Mouse (Mus musculus) embryonic facial prominence, embryonic 10.5 days (tissue): Measurements from ENCODE around the gene Tmem186. TPM values are rescaled to one million over a fixed set of nuclear protein-coding genes. Genes with fewer than 3 reads are reported as not detected.

Source experiments
- DNase-seq: peaks from one replicate; pipeline ENCODE4 v3.0.0-alpha.2; 2017; ENCODE audit warnings: low spot score
- H3K27ac ChIP-seq: fragments of 300-500 bp; sonication (generic); replicated peaks from 2 replicates; pipeline ENCODE4 v1.5.1; 2016; ENCODE audit warnings: mild to moderate bottlenecking
- H3K27me3 ChIP-seq: fragments of 300-500 bp; sonication (generic); replicated peaks from 2 replicates; pipeline ENCODE4 v1.6.1; 2016; ENCODE audit warnings: low read depth, mild to moderate bottlenecking; ENCODE audit not compliant: poor library complexity, severe bottlenecking
- H3K36me3 ChIP-seq: fragments of 300-500 bp; sonication (generic); replicated peaks from 2 replicates; pipeline ENCODE4 v1.6.1; 2016; ENCODE audit warnings: mild to moderate bottlenecking, moderate library complexity
- H3K4me1 ChIP-seq: fragments of 300-500 bp; sonication (generic); 2 replicates; pipeline ENCODE4 v1.6.1; 2016
- H3K4me3 ChIP-seq: fragments of 300-500 bp; sonication (generic); 2 replicates; pipeline ENCODE4 v1.5.1; 2016; ENCODE audit warnings: mild to moderate bottlenecking, moderate library complexity
- H3K9me3 ChIP-seq: fragments of 300-500 bp; sonication (generic); 2 replicates; pipeline ENCODE4 v1.6.1; 2016; ENCODE audit warnings: mild to moderate bottlenecking
- WGBS: fragments of 180-500 bp; shearing (Covaris S2); methylation state at CpG from one replicate; pipeline ENCODE4 v1.1.7; 2016; 5-methylcytosine and 5-hydroxymethylcytosine counted together
- polyA plus RNA-seq: library from polyadenylated mRNA; unstranded; fragments of >200 nt; fragmentation: Nextera tagmentation; extraction: Ambion mirVana; gene quantifications from 2 replicates; pipeline ENCODE4 v1.2.1, GENCODE M21; 2016

Tmem186 gene
- polyA plus RNA-seq, 1 experiment from 2014 or later, result 25.4 TPM

DNA sequence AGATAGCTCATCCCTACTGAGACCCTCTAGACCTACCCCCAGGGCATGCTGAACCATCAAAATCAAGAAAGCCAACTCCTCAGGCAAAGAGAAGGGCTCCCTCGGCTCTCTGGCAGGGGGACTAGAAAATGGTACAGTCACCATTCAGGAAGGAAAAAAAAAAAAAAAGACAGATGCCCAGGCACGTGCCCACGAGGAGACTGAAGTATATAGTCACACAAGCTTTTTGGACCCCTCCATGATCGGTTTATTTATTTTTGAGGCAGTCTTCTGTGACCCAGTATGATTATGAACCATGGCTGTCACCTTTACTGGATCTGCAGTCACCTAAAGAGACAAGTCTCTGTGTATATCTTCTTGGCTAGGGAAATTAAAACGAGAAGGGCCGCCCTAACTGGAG lies 35.8 kb upstream of the Tmem186 start:
- 75% methylated on average over 6 of the region's 6 CpGs for WGBS

DNA sequence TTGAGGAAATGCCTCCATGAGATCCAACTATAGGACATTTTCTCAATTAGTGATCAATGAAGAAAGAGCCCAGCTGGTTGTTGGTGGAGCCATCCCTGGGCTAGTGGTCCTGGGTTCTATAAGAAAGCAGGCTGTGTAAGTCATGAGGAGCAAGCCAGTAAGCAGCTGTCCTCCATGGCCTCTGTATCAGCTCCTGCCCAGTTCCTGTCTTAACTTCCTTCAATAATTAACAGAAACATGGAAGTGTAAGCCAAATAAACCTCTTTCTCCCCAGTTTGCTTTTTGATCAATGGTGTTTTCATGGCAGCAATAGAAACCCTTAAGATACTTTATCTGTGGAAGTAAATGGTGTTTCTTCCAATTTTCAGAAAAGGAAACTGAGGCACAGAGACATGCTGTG lies 35.3 kb upstream of the Tmem186 start:
- H3K9me3 ChIP-seq, result no peaks in the 10 kb centered on the region
- H3K4me3 ChIP-seq, result no peak overlapping the region; the same call in 1 of the 2 replicates
- H3K27ac ChIP-seq, result no peak overlapping the region
- DNase-seq, result no peak
- H3K36me3 ChIP-seq, result peaks cover 16% of the 10 kb centered on the region
- peaks cover 40% of the 10 kb centered on the region for H3K4me1 ChIP-seq
- peaks cover 17% of the 10 kb centered on the region for H3K27me3 ChIP-seq

More for the DNA sequence above, 35.8 kb upstream of the Tmem186 start:
- Histone ChIP-seq H3K27me3 (peaks cover 17% of the 10 kb centered on the region), H3K36me3 (peaks cover 10% of the 10 kb centered on the region), H3K4me1 (peaks cover 35% of the 10 kb centered on the region), H3K9me3 (no peaks in the 10 kb centered on the region), H3K4me3 (no peak overlapping the region), H3K27ac (no peak overlapping the region)
- no peak for DNase-seq

DNA sequence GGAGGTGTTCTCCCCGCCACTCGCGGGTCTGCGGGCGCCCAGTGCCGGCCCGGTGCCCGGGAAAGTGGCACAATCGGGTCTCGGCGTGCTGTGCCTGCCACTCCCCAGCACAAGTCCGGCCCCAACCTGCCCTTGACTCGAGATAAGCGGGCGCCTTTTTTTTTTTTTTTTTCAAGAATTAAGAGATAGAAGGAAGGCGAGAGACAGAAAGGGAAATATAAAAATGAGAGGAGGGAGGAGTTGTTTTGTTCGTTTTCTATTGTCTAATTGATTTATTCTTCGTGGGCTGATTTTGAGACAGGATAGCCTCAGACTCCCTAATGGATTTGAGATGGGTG lies 34.8 kb upstream of the Tmem186 start:
- Histone ChIP-seq H3K4me3 (peak overlapping the region; percentile 81), H3K4me1 (peaks cover 45% of the 10 kb centered on the region), H3K27ac (peak overlapping the region; percentile 92), H3K9me3 (no peaks in the 10 kb centered on the region), H3K36me3 (peaks cover 20% of the 10 kb centered on the region), H3K27me3 (peaks cover 17% of the 10 kb centered on the region)
- 1% methylated on average over 18 of the region's 18 CpGs for WGBS
- no peak for DNase-seq

DNA sequence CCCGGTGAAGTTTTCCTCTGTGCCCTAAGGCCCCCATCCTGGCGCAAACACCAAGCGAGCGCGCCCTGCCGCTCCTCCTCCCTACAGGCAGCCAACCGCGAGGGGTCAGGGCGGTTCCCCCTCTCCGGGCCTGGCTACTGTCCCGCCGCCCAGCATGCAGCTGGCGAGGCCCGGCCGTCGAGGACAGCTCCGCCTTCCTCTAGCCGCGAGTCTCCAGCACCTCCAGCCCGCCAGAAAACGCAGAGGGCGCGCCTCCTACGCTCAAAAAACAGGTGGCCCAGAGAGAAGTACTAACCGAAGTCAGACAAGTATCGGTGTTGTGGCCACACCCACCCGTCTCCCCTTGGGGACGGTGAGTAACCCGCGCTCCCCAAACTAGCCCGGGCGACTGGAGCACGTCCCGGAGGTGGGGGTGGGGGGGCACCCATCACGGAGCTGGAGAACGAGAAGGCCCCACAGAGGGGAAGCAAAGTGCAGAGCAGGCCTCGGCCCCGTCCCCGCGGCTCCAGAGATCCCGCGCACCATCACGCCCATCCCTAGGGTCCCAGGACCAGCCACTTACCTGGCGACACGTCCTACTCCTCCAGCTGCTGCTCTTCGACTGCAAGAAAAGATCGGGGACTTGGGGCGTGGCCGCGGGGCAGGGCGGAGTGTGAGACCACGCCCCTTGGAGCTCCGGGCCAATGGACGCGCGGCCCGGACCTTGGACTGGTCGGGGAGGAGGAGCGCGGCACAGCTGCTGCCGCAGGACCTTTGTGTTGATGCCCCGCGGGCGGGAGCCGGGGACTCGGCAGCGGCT lies 34.2 kb upstream of the Tmem186 start, which contains the start of gene Carhsp1:
Gene Carhsp1 (minus strand): TSS at position 605 of the 799 bp plus-strand sequence.
- H3K36me3 ChIP-seq, result peaks cover 25% of the 10 kb centered on the region
- H3K27me3 ChIP-seq, result peaks cover 17% of the 10 kb centered on the region
- peak; percentile 98 for DNase-seq
- peak within 1 kb of the TSS; percentile 92 for H3K27ac ChIP-seq
- H3K9me3 ChIP-seq, result no peaks in the 10 kb centered on the region
- under 1% methylated on average over 67 of the region's 67 CpGs for WGBS
- H3K4me3 ChIP-seq, result peak within 1 kb of the TSS; percentile 81
- peaks cover 49% of the 10 kb centered on the region for H3K4me1 ChIP-seq

DNA sequence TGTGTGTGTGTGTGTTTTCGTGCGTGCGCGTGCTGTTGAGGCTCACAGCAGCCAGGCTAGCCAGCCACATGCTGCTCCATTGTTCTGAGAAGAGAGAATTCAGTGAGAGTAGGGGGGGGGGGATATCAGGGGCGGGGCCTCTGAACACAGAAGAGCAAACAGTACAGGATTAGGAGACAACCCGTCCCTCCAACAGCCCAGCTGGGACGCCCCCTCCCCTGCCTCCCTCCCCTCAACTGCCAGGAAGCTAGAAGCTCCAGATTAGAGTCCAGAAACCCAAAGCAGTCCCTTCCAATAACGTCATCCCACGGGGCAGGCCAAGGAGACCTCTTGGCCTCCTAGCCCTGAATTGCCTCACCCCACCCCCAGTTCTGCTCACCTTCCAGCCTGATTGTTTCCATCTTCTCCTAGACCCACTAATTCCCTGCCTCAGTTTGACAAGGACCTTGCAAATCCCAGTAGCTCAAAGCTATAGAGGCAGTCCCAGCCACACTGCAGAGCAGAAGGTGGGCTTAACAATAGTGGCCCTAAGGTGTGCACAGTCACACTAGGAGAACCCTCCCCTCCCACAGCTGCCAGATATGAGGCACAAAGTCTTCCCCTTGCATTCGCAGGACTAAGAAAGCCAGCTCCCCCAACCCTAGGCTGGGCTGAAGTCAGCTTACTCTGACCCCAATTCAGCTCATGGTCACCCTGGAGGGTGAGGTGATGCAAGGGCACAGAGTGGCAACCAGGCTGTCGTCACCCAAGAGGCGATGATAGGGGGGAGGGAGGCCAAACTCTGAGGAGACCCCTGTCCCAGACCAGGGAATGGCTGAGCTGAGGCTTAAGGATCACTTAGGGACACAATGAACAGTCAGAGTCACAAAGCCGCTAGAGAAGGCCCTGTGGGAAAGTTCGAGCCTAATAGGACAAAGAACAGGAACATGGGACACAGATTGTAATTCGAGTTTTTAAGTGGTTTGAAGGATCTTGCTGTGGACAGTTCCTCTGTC lies 32.8 kb upstream of the Tmem186 start:
- peak; percentile 79 for DNase-seq
- peak overlapping the region; percentile 92 for H3K27ac ChIP-seq
- H3K36me3 ChIP-seq, result peaks cover 38% of the 10 kb centered on the region
- H3K4me1 ChIP-seq, result peaks cover 56% of the 10 kb centered on the region
- peaks cover 17% of the 10 kb centered on the region for H3K27me3 ChIP-seq
- H3K9me3 ChIP-seq, result no peaks in the 10 kb centered on the region
- peak overlapping the region; percentile 81 for H3K4me3 ChIP-seq
- WGBS, result 4% methylated on average over 15 of the region's 15 CpGs

DNA sequence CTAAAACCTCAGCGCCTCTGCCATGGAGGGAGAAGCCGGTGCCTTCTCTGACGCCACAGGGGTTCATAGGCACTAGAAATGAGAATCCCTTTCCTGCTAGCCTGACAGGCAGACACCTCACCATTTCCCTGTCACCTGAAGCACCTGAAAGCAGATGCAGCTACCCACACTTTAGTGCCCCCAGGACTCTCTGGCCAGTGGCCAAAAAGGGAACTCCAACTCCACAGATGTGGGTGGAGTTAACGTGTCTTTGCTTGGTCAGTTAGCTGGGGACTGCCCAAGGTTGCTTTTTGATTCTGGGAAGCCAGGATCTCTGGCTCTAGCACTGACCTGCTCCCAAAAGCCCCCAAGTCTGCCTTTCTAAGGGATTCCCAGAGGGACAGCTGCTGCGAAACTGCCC lies 31.9 kb upstream of the Tmem186 start:
- peak; percentile 23 for DNase-seq
- H3K4me3 ChIP-seq, result peak overlapping the region; percentile 81
- H3K36me3 ChIP-seq, result peaks cover 47% of the 10 kb centered on the region
- peaks cover 17% of the 10 kb centered on the region for H3K27me3 ChIP-seq
- 57% methylated on average over 5 of the region's 5 CpGs for WGBS
- no peaks in the 10 kb centered on the region for H3K9me3 ChIP-seq
- H3K4me1 ChIP-seq, result peaks cover 56% of the 10 kb centered on the region
- peak overlapping the region; percentile 92 for H3K27ac ChIP-seq

DNA sequence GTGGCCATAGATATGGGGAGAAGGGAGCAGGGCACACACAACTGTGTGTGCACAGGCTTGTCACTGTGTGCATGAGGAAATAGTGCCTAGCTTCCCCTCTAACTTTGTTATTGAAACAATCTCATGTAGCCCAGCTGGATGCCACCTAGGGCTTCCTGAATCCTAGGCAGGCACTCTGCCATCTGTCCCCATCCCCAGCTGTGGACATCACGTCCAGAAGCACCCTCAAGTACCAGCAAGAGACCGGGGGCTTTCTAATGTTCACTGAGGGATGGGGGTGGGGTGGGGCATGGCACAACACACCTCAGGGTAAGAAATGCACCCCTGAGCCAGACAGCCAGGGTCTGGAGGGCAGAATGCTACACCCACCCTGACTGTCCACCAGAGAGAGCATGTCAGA lies 30.9 kb upstream of the Tmem186 start:
- Histone ChIP-seq H3K4me3 (no peak overlapping the region), H3K27me3 (peaks cover 9% of the 10 kb centered on the region), H3K36me3 (peaks cover 57% of the 10 kb centered on the region), H3K27ac (no peak overlapping the region; the same call in 1 of the 2 replicates), H3K4me1 (peaks cover 56% of the 10 kb centered on the region), H3K9me3 (no peaks in the 10 kb centered on the region)
- no peak for DNase-seq
- 87% methylated on average over 2 of the region's 2 CpGs for WGBS

DNA sequence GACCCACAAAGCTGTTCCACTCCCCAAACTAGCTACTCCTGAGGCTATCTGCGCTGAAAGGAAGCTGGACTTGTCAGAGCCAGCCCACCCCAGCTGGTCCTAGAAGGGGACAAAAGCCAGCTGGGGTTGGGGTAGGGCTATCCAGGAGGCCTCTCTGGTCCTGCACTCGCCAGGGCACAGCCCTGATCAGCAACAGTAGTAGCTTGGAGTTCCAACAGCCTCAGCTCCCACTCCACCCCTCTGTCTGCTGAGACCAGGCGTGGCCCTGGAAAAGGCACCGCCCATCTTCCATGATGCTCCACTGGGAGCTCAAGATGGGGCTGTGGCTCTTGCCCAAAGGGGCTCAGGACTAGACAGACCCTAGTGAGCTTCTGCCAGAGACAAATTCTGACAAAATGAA lies 30.3 kb upstream of the Tmem186 start:
- Histone ChIP-seq H3K27me3 (peaks cover 3% of the 10 kb centered on the region), H3K4me1 (peaks cover 56% of the 10 kb centered on the region), H3K4me3 (no peak overlapping the region), H3K9me3 (no peaks in the 10 kb centered on the region), H3K27ac (peak overlapping the region; percentile 51), H3K36me3 (peaks cover 63% of the 10 kb centered on the region)
- DNase-seq, result no peak
- WGBS, result 70% methylated on average over 4 of the region's 4 CpGs

DNA sequence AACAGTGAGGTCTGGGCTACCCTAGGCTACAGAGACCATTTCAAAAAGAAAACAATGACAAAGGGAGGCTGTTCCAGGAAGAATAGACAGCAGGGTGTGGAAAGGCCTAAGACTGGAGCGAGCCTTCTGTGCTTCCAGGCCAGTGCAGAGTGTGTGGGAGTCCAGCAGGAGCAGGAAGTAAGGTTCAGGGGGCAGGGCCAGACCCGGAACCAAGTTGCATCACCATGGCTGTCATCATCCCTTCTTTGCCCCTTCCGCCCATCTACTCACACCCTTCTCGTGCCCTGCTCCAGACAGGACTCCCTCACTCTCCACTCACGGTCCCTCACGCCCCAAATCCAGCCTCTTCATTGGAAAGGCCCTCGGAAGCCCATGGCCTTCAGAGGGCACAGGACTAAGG lies 29.7 kb upstream of the Tmem186 start:
- Histone ChIP-seq H3K4me1 (peaks cover 56% of the 10 kb centered on the region), H3K4me3 (no peak overlapping the region), H3K27me3 (no peaks in the 10 kb centered on the region), H3K27ac (peak overlapping the region; percentile 51), H3K9me3 (no peaks in the 10 kb centered on the region), H3K36me3 (peaks cover 68% of the 10 kb centered on the region)
- DNase-seq, result no peak
- WGBS, result 86% methylated on average over 7 of the region's 7 CpGs

DNA sequence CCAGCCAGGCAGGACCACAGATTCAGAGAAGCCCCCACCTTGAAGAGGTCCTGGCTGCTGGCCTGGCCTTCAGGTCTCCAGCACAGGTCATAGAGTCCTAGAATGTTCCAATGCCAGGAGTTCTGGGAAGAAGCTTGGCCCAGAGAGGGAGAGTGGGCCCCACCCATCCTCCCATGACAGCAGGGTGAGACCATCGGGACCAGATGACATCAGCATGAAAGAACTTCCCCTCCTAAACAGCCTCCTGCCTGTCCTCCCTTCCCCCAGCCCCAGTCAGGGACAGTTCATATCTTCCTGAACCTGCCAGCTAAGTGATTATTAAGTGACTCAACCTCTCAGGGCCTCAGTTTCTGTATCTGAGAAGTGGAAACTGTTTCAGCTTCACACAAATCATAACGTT lies 28.9 kb upstream of the Tmem186 start:
- no peaks in the 10 kb centered on the region for H3K9me3 ChIP-seq
- WGBS, result 64% methylated on average over 2 of the region's 2 CpGs
- peaks cover 77% of the 10 kb centered on the region for H3K36me3 ChIP-seq
- peaks cover 52% of the 10 kb centered on the region for H3K4me1 ChIP-seq
- H3K27me3 ChIP-seq, result no peaks in the 10 kb centered on the region
- DNase-seq, result no peak
- 0 out of 2 replicates have a peak overlapping the region, but pooled peaks have one; percentile 14 for H3K27ac ChIP-seq
- H3K4me3 ChIP-seq, result no peak overlapping the region

DNA sequence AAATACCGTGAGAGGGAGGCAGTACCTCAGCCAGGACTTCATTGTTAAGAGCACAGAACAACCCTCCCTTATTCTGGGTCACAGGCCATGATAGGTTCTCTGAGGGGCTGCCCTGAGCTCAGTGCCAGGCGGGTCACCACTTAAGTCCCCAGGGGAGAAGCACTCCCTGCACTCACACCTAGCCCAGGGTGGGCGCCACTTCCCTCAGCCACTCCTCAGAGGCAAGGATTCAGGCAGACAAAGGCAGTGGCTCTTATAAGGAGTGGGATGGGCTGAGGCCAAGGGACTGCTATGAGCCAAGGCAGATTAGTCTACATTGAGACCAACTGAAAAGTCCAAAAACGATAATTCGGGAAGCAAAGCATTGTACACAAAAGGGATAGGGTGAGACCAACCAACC lies 27.9 kb upstream of the Tmem186 start:
- peaks cover 87% of the 10 kb centered on the region for H3K36me3 ChIP-seq
- no peak overlapping the region for H3K4me3 ChIP-seq
- no peaks in the 10 kb centered on the region for H3K27me3 ChIP-seq
- H3K4me1 ChIP-seq, result peaks cover 41% of the 10 kb centered on the region
- no peaks in the 10 kb centered on the region for H3K9me3 ChIP-seq
- DNase-seq, result no peak
- 83% methylated on average over 5 of the region's 5 CpGs for WGBS
- no peak overlapping the region; the same call in 1 of the 2 replicates for H3K27ac ChIP-seq

DNA sequence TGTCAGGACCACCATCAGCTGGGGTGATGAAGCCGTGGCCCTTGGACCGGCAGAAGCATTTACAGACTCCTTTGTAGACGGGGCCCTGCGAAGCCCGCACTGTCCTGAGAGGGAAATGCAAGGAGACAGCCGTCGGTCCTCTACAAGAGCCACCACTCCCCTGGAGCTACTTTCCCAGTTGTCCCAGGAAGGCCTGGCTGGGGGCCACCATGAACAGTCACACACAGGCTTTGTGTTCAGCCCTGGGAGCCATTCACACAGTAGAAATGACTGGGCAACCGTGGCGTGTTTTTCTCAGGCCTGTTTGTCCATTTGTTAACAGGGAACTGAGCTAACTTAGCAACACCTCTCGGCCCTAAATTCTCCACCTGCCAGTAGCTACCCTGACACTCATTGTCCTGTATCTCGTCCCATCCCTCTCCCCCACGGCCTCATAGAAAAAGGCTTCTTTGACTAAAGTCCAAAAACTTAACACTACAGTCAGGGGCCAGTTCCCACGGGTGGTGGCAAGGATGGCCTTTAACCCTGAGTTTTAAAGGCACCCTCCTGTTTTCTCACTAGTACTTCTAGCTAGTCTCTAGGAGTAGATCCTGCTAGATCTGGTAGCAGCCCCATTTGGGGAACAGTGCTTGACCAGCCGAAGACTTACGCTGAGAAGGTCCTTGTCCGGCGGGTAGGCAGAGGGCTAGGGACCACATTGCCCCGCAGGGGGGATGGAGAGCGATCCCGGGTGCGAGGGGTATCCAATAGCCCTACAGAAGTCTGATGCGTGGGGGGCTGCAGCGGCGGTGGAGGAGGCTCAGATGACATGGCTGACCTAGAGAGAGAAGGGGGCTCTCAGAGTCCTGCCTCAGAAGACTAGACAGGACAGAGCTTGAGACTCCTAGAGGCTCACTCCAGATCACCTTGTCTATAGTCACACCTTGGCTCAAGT lies 26.4 kb upstream of the Tmem186 start:
- WGBS, result 88% methylated on average over 24 of the region's 24 CpGs
- no peaks in the 10 kb centered on the region for H3K27me3 ChIP-seq
- H3K27ac ChIP-seq, result no peak overlapping the region
- no peak overlapping the region for H3K4me3 ChIP-seq
- H3K36me3 ChIP-seq, result peaks cover 97% of the 10 kb centered on the region
- H3K4me1 ChIP-seq, result peaks cover 26% of the 10 kb centered on the region
- no peaks in the 10 kb centered on the region for H3K9me3 ChIP-seq
- DNase-seq, result no peak
